Mouse (Mus musculus) Muller cell, postnatal 12 days (primary cell): ENCODE measurements at regions not wholly inside any gene's neighbourhood (a gene's known extent, or its start where the extent isn't known, plus 50 kb on each side); places are given as distances from the start of the nearest gene placed in this dataset.
A peak's percentile ranks its signal among the peaks of the same experiment; 100 is the strongest.

ENCODE experiments used
- DNase-seq: peaks from one replicate; pipeline ENCODE4 v3.0.0-alpha.2; 2015; ENCODE audit errors: inconsistent ontology term

DNA sequence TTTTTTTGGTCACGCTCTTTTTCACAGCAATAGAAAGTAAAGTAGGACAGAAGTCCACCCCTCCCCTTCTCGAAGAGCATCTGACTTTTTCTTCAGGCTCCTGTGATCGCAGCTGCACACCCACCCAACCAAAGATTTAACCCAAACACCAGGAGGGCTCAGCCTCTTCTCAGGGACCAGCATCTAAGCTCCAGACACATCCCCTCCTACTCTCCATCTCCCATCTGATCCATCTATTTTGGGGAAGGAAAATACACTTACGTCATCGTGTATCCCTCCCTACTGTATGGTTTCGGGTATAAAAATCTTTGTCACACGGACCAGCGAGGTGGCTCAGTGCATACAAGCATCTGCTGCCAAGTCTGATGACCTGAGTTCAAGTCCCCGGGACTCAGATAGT, 284.3 kb downstream of the 3100002H09Rik start:
- no peak for DNase-seq

DNA sequence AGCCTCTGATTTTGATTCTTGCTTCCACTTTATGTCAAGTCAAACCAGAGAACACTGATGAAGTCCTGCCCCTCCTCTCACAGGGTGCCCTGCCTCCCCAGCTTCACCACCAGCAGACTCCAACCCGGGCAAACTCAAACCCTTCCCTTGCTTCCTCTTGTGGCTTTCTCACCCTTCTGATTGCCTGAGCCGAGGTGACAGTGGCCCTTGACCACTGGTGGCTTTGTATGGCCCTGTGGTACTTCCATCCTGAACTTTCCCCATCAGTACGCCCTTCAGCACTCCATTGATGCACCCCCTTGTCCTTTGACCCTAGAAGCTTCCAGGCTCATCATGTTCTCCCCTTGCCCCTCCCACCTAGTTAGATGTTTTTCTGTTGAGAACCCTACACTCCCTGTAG, 287.0 kb downstream of the 3100002H09Rik start:
- no peak for DNase-seq

DNA sequence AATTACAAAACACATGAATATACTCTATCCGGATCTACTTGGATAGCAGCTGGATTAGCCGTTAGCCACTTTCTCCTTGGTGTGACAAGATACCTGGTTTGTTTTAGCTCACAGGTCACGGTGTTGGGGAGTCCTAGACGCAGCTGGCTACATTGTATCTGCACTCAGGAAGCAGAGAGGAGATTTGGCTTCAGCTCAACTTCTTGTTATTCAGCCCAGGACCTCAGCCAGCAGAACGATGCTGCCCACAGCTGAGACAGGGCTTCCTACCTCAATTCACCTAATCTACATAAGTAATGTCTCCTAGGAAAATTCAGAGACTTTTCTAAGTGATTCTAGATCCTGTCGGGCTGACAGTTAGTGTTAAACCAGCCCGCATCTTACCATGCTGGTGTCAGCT, 289.4 kb downstream of the 3100002H09Rik start:
- DNase-seq: no peak

DNA sequence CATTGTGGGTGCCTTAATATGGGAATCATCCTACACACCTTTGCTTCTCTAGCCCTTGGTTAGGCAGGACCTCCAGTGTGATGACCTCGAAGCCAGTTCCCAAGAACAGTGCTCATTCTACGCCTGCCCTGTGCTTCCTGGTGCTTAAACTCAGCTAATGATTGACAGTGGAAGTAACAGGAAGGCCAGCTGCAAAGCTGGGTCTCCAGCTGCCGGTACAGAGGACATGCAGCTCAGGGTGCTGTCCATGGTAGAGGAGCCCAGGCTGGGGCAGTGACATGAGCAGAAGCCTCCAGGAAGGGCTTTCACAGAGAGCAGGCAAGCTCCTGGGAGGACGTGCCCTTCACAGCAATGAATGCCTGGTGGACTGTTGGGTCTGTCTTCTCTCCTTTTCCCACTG, 293.6 kb downstream of the 3100002H09Rik start:
- DNase-seq: peak; percentile 39

DNA sequence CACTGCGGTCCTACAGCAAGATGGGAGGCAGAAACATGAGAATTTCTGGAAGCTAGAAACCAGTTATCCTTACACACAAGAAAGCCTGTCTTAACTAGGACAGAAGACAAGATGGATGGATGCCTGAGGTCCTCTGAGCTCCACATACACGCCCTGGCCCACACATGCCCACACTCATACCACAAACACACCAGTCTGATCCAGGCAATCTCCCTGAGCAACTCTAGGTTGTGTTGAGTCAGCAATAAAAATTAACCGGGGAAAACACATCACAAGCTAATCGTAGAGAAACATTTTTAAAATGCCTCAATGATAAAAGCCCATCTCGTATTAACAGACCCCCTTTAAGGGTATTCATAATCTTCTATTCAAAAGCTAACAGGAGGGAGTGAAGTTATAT, 298.9 kb downstream of the 3100002H09Rik start:
- no peak for DNase-seq

DNA sequence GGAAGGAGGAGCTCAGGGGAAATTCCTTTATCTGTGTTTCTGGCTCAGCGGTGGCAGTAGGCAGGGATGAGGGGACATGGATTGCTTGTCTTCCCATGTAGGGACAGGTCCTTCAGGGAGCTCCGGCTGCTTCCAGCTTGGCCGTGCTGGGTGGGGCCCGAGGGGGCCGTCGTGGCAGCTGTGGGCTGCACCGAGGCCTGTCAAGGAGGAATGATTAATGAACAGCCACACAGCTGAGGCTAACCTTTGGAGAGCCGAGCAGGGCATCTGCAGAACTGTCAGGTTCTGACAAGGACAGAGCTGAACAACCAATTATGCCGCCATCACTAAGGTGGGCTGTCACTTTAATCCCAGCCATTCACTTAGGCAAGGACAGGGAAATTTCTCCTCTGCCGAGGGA, 300.0 kb downstream of the 3100002H09Rik start:
- DNase-seq: no peak

DNA sequence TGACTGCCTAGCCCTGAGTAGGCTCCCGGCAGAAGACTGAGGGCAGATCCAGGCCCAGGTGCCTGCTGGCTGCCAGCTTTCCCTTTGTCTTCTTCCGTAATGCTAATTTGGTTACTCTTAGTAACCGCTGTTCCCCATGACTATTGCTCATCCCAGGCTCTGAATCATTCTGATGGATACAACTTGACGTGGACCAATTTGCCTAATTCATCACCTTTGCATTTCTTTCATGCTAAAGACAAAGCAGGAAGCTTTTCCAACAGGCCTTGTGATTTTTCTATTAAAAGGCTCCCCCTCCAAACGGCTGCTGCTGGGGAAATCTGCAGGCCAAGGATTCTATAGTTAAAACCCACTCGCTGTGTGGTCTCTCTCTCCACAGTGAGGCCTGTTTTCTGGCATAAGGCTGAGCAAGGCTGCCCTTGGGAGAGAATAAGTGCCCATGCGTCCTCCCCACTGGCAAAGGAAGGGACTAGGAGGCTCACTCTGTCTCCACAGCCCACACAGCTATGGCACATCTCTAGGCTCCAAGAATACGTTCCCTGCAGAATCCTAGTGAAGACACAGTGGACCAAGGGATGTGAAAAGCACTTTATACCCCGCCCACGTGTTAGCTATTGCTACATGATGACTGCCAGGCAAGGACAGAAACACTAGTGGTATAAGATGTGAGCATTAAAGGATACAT, 304.6 kb downstream of the 3100002H09Rik start:
- DNase-seq: no peak

DNA sequence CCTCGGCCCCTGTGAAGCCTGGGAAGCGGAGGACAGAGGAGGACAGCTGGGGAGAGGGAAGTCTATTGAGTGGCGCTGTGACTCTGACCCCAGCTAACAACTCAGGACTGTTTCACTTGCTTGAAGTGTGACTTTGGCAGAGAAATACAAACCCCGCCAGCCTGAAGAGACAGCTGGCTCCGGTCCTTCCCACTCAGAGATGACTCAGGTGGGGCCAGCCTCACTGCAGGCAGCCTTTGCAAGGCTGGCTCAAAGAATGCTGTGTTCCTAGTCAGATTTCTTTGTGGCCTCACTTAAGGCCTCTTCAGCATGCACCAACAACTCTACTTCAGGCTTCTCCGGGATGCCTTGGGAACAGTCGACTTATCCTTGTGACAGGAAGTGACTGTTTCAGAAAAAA, 307.7 kb downstream of the 3100002H09Rik start:
- no peak for DNase-seq

DNA sequence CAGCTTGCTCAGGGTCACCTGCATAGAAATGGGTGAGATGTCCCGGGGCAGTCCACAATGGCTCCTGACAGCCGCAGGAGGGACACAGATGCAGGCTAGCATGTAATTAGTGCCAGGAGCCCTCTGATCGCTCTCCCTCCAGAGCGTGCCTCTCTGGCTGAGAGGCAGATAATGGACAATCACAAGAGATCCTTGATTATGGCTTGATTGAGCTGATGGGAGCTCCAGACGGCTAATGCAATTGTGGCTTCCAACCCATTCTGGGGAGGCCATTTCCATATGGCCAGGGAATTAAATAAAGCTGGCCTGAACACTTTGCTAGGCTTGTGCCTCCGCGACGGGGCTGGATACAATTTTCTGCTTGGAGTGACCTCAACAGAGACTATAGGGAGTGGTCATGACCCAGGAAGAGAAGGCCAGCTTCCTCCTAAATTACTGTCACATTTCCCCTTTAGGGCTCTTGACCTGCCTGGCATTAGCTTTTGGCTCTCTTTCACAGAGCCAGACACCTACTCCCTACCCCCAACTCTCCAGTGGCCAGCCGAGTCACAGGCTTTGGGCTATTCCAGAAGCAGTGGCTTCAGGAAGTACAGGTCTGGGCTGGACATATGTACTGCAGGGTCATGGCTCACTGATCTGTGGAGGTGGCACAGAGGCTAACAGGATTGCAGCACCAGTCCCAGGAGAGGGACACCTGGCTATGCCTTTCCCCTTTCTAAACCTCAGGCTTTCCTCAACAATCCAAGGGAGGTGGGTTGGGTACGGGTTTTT, 311.8 kb downstream of the 3100002H09Rik start:
- DNase-seq: no peak

DNA sequence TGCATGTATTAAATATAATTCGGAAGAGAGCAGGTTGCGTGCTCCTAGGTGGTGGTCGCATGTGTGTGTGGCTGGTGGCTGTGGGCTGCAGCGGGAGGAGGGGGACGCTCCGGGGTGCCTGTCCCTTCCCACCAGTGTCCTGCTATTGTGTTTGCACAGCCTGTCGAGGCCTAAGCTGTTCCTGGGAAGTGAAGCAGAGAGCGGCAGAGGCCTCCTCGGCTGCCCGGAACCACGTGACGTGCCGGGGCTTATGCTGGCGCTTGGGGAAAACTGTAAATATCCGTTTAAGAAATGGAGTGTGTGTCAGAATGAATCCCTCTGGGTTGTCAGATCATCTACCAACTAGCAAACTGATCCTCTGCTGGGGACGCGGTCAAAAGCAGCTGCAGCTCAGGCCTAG, 318.3 kb downstream of the 3100002H09Rik start:
- no peak for DNase-seq

DNA sequence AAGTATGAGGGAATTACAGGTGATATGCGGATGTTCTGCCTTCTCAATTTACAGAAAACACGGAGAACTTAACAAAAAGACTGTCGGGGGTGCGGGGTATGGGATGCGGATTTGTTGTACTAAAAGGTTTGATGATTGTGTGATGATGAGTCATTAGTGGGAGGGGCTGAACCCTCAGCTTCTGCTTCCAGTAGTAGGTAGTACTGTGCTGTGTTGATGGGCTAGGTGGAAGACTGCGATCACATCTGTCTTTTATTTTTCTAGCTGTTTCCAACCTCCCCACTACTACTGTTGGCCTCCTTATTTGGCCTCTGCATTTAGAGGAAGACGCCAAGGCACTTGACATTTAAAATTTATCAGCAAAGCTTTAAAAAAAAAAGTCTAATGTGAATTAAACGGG, 318.8 kb downstream of the 3100002H09Rik start:
- DNase-seq: no peak

DNA sequence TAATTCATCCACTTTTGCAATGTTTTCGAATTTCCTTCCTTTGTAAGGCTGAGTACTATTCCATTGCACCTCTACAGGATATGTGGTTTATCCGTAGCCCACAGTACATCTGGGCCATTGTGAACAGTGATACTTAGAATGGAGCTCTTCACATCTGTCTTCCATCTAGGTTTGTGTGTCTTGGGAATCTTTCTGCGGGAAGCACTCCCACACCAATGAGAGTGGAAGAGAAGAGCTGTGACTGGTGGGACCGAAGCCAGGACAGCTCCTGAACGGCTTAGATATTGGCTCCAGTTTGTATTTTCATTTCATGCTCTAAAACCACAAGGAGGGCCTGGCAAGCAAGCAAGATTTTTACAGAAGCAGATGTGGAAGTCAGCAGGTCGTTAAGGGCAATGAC, 323.1 kb downstream of the 3100002H09Rik start:
- no peak for DNase-seq

DNA sequence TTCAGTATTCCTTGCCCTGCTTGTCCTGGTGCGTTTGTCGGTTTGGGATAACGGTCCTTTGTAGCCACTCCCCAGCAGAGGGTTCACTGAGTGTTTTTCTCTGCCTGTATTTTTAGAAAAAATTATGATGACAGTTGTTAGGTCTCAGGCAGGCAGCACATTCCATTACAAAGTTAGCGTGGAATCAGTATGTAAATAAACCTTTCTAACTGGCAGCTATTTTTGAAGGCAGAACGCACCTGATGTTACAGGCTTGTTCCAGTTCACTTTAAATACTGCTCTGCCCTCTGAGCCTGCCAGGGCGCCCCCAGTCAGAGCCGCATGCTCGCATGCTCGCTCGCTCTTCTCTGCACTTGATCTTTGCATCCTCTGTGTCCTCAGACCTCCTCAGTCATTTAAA, 331.9 kb downstream of the 3100002H09Rik start:
- DNase-seq: no peak

DNA sequence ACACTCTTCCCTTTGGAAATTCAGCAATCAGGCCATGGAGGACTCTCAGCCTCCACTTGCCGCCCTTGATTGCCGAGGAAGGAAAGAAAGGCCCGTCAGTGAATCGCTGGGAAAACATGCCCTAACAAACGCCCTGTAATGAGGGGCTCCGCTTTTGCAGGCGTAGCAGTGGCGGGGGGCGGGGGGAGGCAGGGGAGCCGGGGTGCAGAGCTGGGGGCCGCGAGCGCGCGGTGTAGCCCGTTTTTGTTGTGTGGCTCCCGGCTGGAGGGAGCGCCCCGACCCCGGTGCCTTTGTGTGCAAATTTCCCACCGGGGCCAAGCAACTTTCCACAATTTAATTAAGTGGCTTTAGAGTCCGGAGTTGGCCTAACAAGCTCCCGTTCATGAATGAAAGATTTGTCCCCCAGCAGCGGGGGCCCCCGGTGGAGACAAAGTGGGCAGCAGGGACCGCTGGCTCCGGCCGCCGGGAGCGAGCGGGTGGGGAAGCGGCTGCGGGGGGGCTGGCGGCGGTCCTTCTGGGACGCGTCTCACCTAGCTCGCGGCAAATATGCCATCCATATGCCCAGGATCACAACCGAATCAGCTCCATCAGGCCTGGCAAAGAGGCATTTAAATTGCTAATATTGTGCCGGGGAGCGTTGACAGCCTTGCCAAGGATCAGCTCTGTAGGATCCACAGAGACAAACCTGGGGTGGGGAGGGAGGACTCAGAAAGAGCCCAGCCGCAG, 333.0 kb downstream of the 3100002H09Rik start:
- peak; percentile 55 for DNase-seq

DNA sequence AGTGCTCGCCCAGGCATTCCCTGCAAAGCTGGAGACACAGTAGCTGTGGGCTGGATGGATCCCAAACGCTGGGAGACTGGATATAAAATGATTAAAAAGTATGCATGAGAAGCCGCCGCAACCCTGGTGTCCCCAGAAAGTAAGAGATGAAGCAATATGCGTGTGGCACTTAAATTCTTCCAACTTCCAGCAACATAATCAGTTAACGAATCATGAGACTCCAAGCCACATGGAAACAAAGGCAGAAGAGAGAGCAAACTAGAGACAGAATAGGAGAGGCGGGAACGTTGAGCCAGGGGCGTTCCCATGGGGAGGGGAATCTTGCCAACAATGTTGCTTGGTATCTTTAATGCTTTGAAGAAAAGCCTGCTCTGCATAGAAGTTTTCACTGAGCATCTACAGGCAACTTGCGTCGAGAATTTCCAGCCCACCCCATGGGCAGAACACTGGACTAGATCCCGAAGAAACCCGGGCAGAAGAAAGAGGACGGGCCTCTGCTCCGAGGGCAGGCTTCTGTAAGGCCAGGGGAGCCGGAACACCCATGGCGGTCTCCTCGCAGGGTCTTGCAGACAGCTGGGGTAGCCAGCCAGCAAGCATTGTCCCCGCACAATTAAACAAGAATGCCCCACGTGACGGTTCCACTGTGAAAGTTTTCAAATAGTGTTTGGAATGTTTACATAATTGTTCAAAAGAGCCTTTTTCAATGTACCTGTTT, 333.7 kb downstream of the 3100002H09Rik start:
- peak; percentile 69 for DNase-seq

DNA sequence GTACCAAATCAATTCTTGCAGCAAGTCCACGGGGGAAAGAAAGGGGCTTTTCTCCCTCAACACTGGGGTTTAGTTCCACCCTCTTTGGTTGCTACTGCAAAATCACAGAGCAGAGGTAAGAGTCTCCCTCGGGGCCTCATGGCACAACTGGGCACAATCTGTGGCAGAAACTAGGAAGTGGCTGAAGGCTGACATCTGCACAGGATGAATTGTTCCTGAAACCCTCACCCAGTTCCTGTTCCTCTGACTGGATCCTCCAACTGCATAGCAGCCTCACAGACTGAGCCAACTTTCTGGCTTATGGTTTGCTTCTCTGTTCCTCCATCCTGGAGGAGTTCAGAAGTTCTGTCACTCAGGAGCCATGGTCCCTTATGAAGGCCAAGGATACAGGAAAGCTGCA, 338.6 kb downstream of the 3100002H09Rik start:
- no peak for DNase-seq

DNA sequence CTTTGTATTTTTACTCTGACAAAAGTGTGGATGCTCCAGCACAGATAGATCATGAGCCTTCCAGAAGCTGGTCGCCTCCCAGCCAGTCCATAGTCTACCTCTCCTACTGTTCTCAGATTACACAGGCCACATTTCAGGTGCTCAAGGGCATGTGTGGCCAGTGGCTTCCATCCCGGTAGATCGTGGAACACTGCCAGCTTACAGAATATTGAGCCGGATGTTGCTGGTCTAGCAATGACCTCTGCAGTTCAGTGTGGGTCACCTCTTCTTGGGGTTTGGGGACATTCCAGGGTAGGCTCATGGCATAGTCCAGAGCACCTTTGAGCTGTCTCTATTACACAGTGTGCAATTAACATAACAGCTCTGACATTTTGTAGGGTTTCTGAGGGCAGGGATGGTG, 342.2 kb downstream of the 3100002H09Rik start:
- no peak for DNase-seq

DNA sequence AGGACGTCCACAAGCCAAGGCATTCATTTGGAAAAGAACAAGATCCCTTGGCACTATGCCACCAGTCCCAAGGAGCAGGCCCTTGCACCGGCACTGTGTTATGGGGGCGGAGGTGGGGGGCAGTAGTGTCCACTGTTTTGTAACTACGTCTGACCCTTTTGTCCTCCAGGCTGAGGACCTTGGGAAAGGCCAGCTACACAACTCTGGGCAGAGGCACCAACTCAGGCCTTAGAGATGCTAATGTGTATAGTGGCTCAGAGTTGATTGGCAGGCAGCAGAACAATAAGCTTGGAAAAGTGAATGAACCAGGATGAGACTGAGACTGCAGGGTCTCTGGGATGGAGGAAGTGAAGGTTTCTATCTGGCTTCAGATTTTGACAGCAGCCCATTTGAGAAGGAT, 344.0 kb downstream of the 3100002H09Rik start:
- DNase-seq: no peak

DNA sequence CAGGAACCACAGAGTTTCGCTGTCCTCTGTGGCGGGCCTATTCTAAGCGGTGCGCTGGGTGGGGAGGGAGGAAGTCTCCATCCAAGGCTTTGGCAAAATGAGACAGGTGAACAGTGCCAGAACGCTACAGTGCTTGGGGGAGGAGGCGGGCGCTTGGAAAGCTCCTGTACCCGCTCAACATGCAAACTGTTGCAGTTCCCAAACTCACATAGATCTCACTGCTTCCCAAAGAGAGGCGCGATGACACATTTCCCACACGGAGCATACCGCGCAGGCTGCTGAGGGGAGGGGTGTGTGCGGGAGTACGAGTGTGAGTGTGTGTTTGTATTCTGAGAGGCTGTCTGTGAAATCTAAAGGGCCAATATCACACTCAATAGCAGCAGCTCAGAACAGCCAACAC, 345.1 kb downstream of the 3100002H09Rik start:
- DNase-seq: no peak

DNA sequence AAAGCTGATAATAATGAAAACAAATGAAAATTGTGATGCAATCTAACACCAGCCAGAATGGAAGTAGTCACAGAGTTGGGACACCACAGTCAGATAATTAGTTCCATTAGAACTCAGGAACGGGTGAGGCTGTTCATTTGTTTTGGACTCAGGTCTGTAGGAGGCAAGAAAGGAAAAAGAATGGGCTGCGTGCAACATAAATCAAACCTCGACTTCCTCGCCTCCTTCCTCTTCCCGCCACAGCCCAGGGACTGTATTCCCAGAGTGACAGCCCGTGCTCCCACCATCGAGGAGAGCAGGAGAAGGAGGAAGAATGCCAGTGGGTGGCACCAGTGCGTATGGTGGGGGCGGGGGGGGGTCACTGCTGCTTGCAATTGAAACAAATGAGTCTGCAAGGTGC, 339.2 kb upstream of the 4930535I16Rik start:
- DNase-seq: no peak

DNA sequence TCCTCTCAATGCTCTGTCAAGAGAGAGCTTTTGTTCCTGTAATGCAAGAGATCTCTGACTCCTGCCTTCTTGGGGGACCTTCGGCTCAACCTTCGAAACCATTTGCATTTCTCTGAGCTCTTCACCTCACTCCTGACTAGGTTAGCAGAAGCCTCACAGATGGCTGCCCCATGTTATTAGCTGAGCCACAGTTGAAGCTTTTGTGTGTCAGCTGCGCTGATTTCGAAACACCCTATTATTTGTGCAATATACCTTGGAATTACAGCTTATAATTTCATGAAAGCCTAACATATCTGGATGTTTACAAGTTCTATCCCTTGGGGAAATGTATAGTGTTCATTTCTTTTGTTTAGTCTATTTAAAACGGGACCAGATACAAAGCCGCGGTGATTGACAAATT, 338.7 kb upstream of the 4930535I16Rik start:
- DNase-seq: no peak

DNA sequence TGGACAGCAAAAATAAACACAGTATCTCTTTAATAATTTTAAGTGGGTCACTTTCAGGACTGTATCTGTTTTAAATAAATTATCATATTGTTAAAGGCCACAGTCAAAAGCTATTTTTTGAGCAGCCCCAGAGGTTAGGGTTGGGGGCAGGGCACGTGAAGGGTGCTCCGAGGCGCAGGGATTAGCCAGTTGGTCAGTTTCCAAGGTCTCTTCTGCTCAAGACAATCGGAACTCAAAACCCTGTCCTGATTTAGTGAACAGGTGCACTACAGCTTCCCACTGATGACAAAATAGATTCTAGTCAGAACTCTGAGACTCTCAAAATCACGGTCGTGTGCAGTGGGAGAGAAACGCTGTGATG, 337.3 kb upstream of the 4930535I16Rik start:
- DNase-seq: no peak
